Mouse (Mus musculus) E14TG2a.4 (cell line): ENCODE results near the gene Tprkb.
"Not testable (repeated sequence)": the region's sequence is repeated elsewhere in the genome, so short reads cannot be mapped to it uniquely, and the experiment has no call there.

Experiments used
- H3K27me3 ChIP-seq: 2 replicates; pipeline ENCODE4 v1.6.1; 2014; ENCODE audit warnings: low read length, control low read depth; ENCODE audit not compliant: insufficient read depth
- H3K36me3 ChIP-seq: 2 replicates; pipeline ENCODE4 v1.6.1; 2014; ENCODE audit warnings: low read length, control low read depth; ENCODE audit not compliant: insufficient read depth
- H3K4me1 ChIP-seq: replicated peaks from 2 replicates; pipeline ENCODE4 v1.6.1; 2014; ENCODE audit warnings: low read depth, low read length, control low read depth
- H3K4me3 ChIP-seq: replicated peaks from 2 replicates; pipeline ENCODE4 v1.5.1; 2014; ENCODE audit warnings: mild to moderate bottlenecking, low read length
- H3K9me3 ChIP-seq: 2 replicates; pipeline ENCODE4 v1.6.1; 2014; ENCODE audit warnings: low read length, control low read depth
- CTCF ChIP-seq: conservative IDR thresholded peaks from 2 replicates; pipeline ENCODE4 v1.5.1; 2014; ENCODE audit warnings: low read length
- NANOG ChIP-seq: IDR thresholded peaks from 2 replicates; pipeline ENCODE4 v1.6.1; 2014; ENCODE audit warnings: borderline replicate concordance, low read length, mixed read lengths
- POU5F1 ChIP-seq: IDR thresholded peaks from 2 replicates; pipeline ENCODE4 v1.6.1; 2014; ENCODE audit warnings: low read length, borderline replicate concordance

The Tprkb gene

DNA sequence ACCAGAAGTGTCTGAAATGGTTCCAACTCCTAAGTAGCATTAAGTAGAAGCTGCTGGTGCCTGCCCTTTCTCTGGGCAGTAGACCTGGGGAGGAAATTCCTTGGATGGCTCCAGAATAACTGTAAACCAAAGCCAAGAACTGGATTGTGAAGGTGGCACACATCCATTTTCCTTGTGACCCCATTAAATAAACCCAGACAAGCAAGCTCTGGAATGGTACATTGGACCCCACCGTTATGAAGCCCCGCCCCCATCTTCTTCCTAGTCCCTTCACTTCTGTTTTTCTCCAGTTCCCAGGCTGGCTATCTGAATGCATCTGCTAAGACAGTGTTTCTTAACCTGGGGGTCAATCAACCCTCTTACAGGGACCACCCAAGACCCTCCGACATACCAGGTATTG, at the start of gene Tprkb:
Gene Tprkb, plus strand, starts transcription at position 279 of the 400 bp plus-strand sequence.
- H3K27me3 ChIP-seq: peaks cover 3% of the 10 kb centered on the region; the same call in 1 of the 2 replicates
- no peaks in the 10 kb centered on the region for H3K36me3 ChIP-seq
- no peaks in the 10 kb centered on the region for H3K9me3 ChIP-seq
- peaks cover 13% of the 10 kb centered on the region for H3K4me1 ChIP-seq
- TF ChIP-seq NANOG (no peak), CTCF (no peak), POU5F1 (no peak)
- H3K4me3 ChIP-seq: no peak within 1 kb of the TSS

DNA sequence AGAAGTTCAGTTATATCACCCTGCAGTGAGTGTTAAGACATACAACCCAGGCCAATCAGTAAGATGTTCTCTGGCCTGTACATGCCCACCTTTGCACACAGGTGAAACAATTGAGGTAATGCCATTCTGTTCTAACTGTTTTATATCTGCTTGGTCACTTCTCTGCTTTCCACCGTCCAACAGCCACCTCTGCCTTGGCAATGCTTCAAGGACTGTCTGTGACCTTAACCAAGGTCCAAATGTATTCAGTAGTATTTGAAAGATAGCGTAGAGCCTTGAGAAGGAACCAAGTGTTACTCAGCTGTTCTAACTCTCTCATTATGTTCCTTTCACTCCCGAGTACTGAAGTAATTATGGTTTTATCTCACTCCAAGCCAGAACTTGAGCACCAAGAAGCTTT, 49.1 kb upstream of the Tprkb start:
- Histone ChIP-seq H3K4me3 (no peak overlapping the region), H3K36me3 (no peaks in the 10 kb centered on the region), H3K27me3 (0 out of 2 replicates have a peak, but pooled peaks cover 6% of the 10 kb centered on the region), H3K9me3 (no peaks in the 10 kb centered on the region), H3K4me1 (peaks cover 8% of the 10 kb centered on the region; the same call in 1 of the 2 replicates)
- TF ChIP-seq NANOG (no peak), CTCF (no peak), POU5F1 (no peak)

DNA sequence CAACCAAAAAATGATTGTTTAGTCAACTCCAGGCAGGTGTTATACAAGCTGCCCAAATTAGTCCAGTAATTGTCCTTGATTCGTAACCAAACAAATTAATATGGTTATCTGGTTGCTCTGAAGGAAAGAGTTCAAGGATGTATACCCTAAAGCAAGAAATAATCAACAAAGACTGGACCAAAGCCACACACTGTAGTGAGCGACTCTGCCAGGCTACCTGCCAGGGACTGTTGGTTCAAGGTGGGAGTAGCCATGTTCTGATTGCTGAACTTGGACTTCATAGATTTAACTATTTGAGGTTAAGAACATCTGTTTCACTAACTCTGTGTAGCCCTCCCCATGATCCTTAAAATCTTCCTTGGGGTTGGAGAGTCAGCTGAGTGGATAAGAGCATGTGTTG, 48.5 kb upstream of the Tprkb start:
- Histone ChIP-seq H3K4me3 (no peak overlapping the region), H3K9me3 (peaks cover 5% of the 10 kb centered on the region), H3K27me3 (0 out of 2 replicates have a peak, but pooled peaks cover 6% of the 10 kb centered on the region), H3K36me3 (no peaks in the 10 kb centered on the region), H3K4me1 (peaks cover 8% of the 10 kb centered on the region; the same call in 1 of the 2 replicates)
- no peak for TF ChIP-seq POU5F1

- H3K4me3 ChIP-seq: no peak overlapping the region
- H3K36me3 ChIP-seq: no peaks in the 10 kb centered on the region
- peaks cover 8% of the 10 kb centered on the region; the same call in 1 of the 2 replicates for H3K4me1 ChIP-seq
- peaks cover 13% of the 10 kb centered on the region for H3K9me3 ChIP-seq
- TF ChIP-seq CTCF (no peak), POU5F1 (no peak), NANOG (no peak)
- H3K27me3 ChIP-seq: 0 out of 2 replicates have a peak, but pooled peaks cover 6% of the 10 kb centered on the region
Observed at GRCm38 (mm10) chr6:85863840-85864239, 47.8 kb upstream of the Tprkb start.

DNA sequence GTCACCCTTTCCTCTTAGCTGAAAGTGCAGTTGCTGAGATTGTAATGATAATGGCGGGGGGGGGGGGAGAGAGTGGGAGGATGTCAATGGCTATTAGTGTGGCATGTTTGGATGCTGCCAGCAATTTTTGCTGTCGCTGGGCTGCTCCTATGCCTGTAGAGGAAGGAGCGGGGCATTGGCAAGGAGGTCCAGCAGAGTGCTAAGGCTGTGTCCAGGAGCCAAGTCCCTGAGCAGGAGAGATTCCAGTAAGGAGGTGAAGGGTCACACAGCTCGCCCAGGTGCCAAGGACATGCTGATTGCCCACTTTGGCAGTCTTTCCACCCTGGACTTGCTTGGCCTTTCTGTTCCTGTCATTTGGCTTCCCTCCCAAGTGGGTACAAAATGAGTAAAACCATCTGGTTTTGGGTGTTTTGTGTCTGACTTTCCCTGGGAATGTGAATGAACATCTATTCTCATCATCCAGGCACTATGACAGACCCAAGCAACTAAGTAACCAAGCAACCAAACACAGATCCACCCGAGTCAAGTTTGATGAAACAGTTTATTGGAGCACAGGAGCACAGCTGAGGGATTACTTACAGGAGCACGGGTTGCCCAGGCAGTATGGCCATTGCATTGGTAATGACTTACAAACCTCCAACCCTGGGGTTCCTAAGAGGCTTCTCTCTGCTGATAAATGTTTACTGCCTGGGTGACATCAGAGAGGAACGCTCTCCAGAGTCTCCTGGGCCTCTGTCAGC, 46.6 kb upstream of the Tprkb start:
- not testable (repeated sequence) for H3K27me3 ChIP-seq, H3K4me1 ChIP-seq, H3K4me3 ChIP-seq, H3K36me3 ChIP-seq
- peaks cover 25% of the 10 kb centered on the region for H3K9me3 ChIP-seq

DNA sequence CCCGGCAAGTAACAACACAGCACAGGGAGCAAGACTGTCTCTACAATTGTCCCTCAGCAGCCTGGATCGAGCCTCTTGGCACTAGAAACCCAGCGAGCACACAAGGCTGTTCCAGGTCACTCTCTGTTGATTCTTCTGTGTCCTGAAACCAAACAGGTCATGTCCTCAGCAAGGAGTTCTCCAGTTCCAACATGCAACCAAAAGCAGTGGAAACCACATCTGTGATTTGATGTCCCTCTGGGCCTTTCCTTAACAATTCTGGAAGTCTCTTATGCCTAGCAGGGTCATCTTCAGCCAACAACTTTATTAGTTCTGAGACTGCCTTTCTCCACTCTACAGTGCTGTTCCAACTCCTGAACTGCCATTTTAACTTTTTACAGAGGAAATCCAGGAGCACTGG, 45.5 kb upstream of the Tprkb start:
- H3K9me3 ChIP-seq: peaks cover 32% of the 10 kb centered on the region
- H3K4me3 ChIP-seq, H3K36me3 ChIP-seq, H3K4me1 ChIP-seq, H3K27me3 ChIP-seq: not testable (repeated sequence)

GRCm38 (mm10) chr6:85866995-85867394, 44.7 kb upstream of the Tprkb start:
- H3K27me3 ChIP-seq, H3K4me1 ChIP-seq, H3K4me3 ChIP-seq, H3K36me3 ChIP-seq: not testable (repeated sequence)
- H3K9me3 ChIP-seq: peaks cover 32% of the 10 kb centered on the region

- Histone ChIP-seq H3K9me3 (peaks cover 32% of the 10 kb centered on the region), H3K4me3 (no peak overlapping the region), H3K4me1 (peaks cover 8% of the 10 kb centered on the region; the same call in 1 of the 2 replicates), H3K36me3 (no peaks in the 10 kb centered on the region), H3K27me3 (no peaks in the 10 kb centered on the region)
- no peak for TF ChIP-seq POU5F1
- TF ChIP-seq CTCF: no peak
- no peak for TF ChIP-seq NANOG
Observed at GRCm38 (mm10) chr6:85867726-85868690, 43.7 kb upstream of the Tprkb start.

DNA sequence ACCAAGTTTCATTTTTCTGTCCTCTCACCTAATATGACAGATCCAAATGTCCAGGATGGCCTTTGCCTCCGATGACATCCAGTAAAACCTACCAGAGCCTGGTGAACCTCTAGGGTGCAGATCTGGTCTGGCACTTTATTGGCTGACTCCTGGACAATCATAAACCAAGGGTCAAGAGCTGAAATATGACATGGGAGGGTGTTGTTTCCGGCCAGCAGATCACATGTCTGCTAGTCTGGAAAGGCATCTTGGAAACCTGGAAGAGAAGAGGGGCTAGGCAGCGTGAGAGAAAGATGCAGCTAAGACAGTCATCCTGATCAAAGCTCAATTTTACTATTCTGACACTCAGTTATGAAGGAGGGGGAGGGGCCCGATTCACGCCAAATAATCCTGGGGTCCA, 42.7 kb upstream of the Tprkb start, which contains the start of gene Nat8f2:
Gene Nat8f2, minus strand, starts transcription at position 153 of the 400 bp plus-strand sequence.
- not testable (repeated sequence) for H3K36me3 ChIP-seq, H3K4me3 ChIP-seq

DNA sequence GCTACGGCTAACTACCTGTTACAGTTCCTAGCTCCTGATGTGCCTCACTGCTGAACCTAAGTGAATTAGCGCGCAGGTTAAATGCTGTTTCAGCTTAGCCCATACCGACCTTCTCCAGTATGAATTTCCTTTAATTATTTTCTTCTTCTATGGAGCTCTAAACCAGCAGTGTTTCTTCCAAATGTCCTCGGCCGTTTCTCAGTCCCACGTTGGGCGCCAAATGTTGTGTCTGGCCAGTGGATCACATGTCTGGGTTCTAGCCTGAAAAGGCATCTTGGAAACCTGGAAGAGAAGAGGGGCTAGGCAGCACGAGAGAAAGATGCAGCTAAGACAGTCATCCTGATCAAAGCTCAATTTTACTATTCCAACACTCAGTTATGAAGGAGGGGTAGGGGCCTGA, 28.4 kb upstream of the Tprkb start:
- not testable (repeated sequence) for H3K4me3 ChIP-seq, H3K4me1 ChIP-seq, H3K36me3 ChIP-seq, H3K27me3 ChIP-seq
- peaks cover 74% of the 10 kb centered on the region for H3K9me3 ChIP-seq

More for the DNA sequence above, 42.7 kb upstream of the Tprkb start, which contains the start of gene Nat8f2:
- H3K4me1 ChIP-seq, H3K27me3 ChIP-seq: not testable (repeated sequence)
- H3K9me3 ChIP-seq: peaks cover 32% of the 10 kb centered on the region
